Mouse (Mus musculus) bone marrow macrophage, adult 2 months (primary cell): ENCODE measurements around the gene Enam.

Experiments
- CTCF ChIP-seq: IDR thresholded peaks from 2 replicates; pipeline ENCODE4 v1.5.1; 2012; ENCODE audit warnings: low read depth, mild to moderate bottlenecking, low read length, moderate library complexity
- POLR2A ChIP-seq: IDR thresholded peaks from 2 replicates; pipeline ENCODE4 v1.6.1; 2012; ENCODE audit warnings: mild to moderate bottlenecking, low read depth, low read length, borderline replicate concordance

DNA sequence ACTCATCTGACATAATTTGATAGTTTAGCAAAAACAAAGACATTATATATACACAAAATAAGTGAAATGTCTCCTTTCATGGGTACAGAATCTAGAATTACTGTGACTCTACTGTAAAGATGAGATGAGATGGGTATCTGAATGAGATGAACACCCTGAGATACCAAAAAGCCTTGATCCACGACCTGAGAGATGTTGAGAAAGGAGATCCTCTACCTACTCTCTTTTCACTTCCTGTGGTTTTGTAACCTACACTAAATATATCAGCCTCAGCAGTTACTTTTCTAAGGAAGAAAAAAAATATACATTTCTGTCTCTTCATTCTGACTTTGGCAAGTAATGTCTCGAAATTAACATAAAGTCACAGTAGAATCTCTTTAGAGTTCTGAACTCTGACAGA lies 1.2 kb downstream of the Enam start:
- TF ChIP-seq CTCF (no peak), POLR2A (no peak)
